Mouse (Mus musculus) G1E (cell line): Measurements from ENCODE around the gene Tln2.

ENCODE experiments used
- CTCF ChIP-seq: IDR thresholded peaks from 2 replicates; pipeline ENCODE4 v1.5.1; 2012; ENCODE audit warnings: low read depth, low read length, inconsistent platforms, mixed read lengths
- GATA1 ChIP-seq: IDR thresholded peaks from 2 replicates; pipeline ENCODE4 v1.6.1; 2012; ENCODE audit warnings: borderline replicate concordance, low read length, inconsistent platforms, mixed read lengths
- GATA2 ChIP-seq: IDR thresholded peaks from 2 replicates; pipeline ENCODE4 v1.6.1; 2012; ENCODE audit warnings: low read depth, low read length, inconsistent platforms, borderline replicate concordance
- TAL1 ChIP-seq: conservative IDR thresholded peaks from 2 replicates; pipeline ENCODE4 v1.6.1; 2012; ENCODE audit warnings: low read depth, low read length, inconsistent platforms, mixed read lengths

DNA sequence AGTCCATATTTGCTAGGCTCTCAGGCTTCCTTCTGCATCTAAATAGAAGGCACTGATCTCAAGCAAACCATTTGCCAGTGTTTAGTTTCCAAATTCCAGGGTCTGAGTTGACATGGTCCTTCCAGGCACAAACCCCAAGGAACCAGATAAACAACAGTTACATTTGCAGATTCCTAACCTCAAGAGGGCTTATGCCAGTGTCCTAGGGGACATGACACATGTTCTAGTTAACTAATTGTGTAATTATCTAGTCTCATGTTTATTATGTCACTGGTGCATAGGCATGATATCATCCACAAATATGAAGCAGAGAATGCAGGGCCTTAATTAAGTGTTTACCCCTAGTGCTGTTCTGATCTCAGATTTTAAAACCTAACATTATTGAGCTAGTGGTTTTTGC lies 45.4 kb upstream of the Tln2 start:
- TF ChIP-seq CTCF (no peak), TAL1 (no peak), GATA1 (no peak), GATA2 (no peak)
